In genomic region chr3:135610221-135610620, GRCm38 (mm10) we compare ENCODE assay signal across 11 mouse cellular contexts.
DNase-seq lines count a peak whose midpoint lies in the region; ATAC-seq lines count a peak whose summit lies in the region.
"Had no signal": no experiment of that assay in that cellular context is flagged by ENCODE, and none has a peak within 500 bp of the region (broad histone marks: within the 10 kb centered on the region; RNA-seq: fewer than 3 reads in every experiment).

No protein-coding gene starts in this region.

- intact Hi-C loops in left cerebral cortex, postnatal 25 days (cut with DNase I): no loop called here

- H3K9ac ChIP-seq in midbrain, embryonic 13.5 days (replicated peaks): no peak overlapping the region
- H3K9ac ChIP-seq in midbrain, embryonic 11.5 days (ENCODE audit: low read length): no peak overlapping the region

- H3K27me3 ChIP-seq in midbrain, embryonic 13.5 days: no peaks in the 10 kb centered on the region
- no peaks in the 10 kb centered on the region for H3K27me3 ChIP-seq in midbrain, embryonic 11.5 days (ENCODE audit: control insufficient read depth, insufficient read depth, low read length)

- no peak overlapping the region for H3K4me2 ChIP-seq in midbrain, embryonic 13.5 days (replicated peaks)
- H3K4me2 ChIP-seq in midbrain, embryonic 11.5 days: no peak overlapping the region

- H3K27ac ChIP-seq in midbrain, embryonic 13.5 days: 0 out of 2 replicates have a peak overlapping the region, but pooled peaks have one; percentile 3
- no peak overlapping the region for H3K27ac ChIP-seq in midbrain, embryonic 11.5 days (ENCODE audit: low read depth, low read length)
- H3K27ac ChIP-seq: embryonic facial prominence, embryonic 10.5 days had no signal

- H3K4me3 ChIP-seq in midbrain, embryonic 13.5 days (replicated peaks): no peak overlapping the region
- H3K4me3 ChIP-seq in midbrain, embryonic 11.5 days (ENCODE audit: low read depth, low read length): no peak overlapping the region
- H3K4me3 ChIP-seq: embryonic facial prominence, embryonic 10.5 days had no signal

- DNase-seq in midbrain, embryonic 11.5 days (ENCODE audit: low spot score, missing footprints): no peak
- peak; percentile 49 to 52 for DNase-seq in frontal cortex, postnatal 10 days (ENCODE audit: low spot score in 2 of 2)
- DNase-seq in left cerebral cortex, postnatal 25 days (ENCODE audit: low spot score in 2 of 2): peak; percentile 80 to 87
- peak; percentile 83 for DNase-seq in telencephalon, adult 2 months (ENCODE audit: low read depth, low spot score)
- DNase-seq in Muller cell, postnatal 12 days (ENCODE audit: inconsistent ontology term): no peak
- DNase-seq in thymus, postnatal 10 days (ENCODE audit: low spot score in 2 of 2): no peak
- DNase-seq: adrenal gland, postnatal 25 days; gastrocnemius, postnatal 10 days had no signal

- no peaks in the 10 kb centered on the region for H3K9me3 ChIP-seq in midbrain, embryonic 13.5 days
- no peaks in the 10 kb centered on the region for H3K9me3 ChIP-seq in midbrain, embryonic 11.5 days (ENCODE audit: control insufficient read depth, low read length)
- H3K9me3 ChIP-seq: embryonic facial prominence, embryonic 10.5 days had no signal

- ATAC-seq in midbrain, embryonic 13.5 days: peak; percentile 79
- no peak for ATAC-seq in midbrain, embryonic 11.5 days (ENCODE audit: low FRiP score)
- ATAC-seq in megakaryocyte progenitor cell, adult 5-6 weeks (replicated peaks; ENCODE audit: poor library complexity): no peak

- H3K4me1 ChIP-seq in midbrain, embryonic 13.5 days (replicated peaks): 0 out of 2 replicates have a peak, but pooled peaks cover 7% of the 10 kb centered on the region
- no peaks in the 10 kb centered on the region for H3K4me1 ChIP-seq in midbrain, embryonic 11.5 days (ENCODE audit: control insufficient read depth, insufficient read depth, low read length)
- H3K4me1 ChIP-seq: embryonic facial prominence, embryonic 10.5 days had no signal

- 31% methylated on average over 3 of the region's 3 CpGs for WGBS in midbrain, embryonic 13.5 days
- 59% methylated on average over 3 of the region's 3 CpGs for WGBS in midbrain, embryonic 11.5 days

- H3K36me3 ChIP-seq in midbrain, embryonic 13.5 days: peaks cover 37% of the 10 kb centered on the region
- H3K36me3 ChIP-seq in midbrain, embryonic 11.5 days (ENCODE audit: control insufficient read depth, insufficient read depth, low read length): 0 out of 2 replicates have a peak, but pooled peaks cover 2% of the 10 kb centered on the region

Comparison
In these comparisons a context has a peak if more than half of its experiments do, and no peak if none do; other contexts are left out.
1. DNase-seq: peak in frontal cortex, postnatal 10 days (2 of 2), left cerebral cortex, postnatal 25 days (2 of 2) and telencephalon, adult 2 months (single experiment); none in midbrain, embryonic 11.5 days (single experiment), Muller cell, postnatal 12 days (single experiment) and thymus, postnatal 10 days (0 of 2).